Mouse (Mus musculus): ENCODE measurements around the gene Pxdc1. TPM values are rescaled to one million over a fixed set of nuclear protein-coding genes. Genes with fewer than 3 reads are reported as not detected.

Pxdc1 gene
- 15.6 and 25.2 TPM in 2 replicates for total RNA-seq (2014; rRNA removed)
- polyA plus RNA-seq (2015; fragmentation: Nextera tagmentation; extraction: Ambion mirVana): 11.3 and 14.5 TPM in 2 replicates

DNA sequence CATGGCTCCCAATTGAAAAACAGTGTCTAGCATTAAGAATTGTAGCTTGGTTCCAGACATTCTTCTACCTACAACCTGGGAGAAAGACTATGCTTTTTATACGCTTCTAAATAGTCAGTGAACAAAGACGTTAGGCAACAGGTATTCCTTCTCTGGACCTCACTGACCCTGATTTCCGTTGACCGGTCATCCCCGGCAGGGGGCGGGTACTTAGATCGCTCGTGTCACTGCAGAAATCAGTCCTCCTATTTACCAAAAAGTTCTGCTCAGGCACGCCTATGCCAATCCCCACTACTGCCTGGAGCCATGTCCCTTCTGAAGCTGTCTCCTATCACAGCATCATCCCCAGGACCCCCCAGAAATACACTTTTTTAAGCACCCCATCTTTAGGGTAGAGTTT lies at the start of gene Pxdc1:
Pxdc1 (minus strand) TSS at position 96 of the 400 bp plus-strand sequence.
- H3K36me3 ChIP-seq (ENCODE audit: insufficient read depth, low read length): no peaks in the 10 kb centered on the region
- H3K4me3 ChIP-seq (ENCODE audit: low read length): peak within 1 kb of the TSS; percentile 53
- peak within 1 kb of the TSS; percentile 64 for H3K9ac ChIP-seq (replicated peaks; ENCODE audit: low read length)
- H3K4me2 ChIP-seq (ENCODE audit: low read depth, low read length): peak within 1 kb of the TSS; percentile 88
- 6% methylated on average over 9 of the region's 9 CpGs for WGBS
- DNase-seq (ENCODE audit: low spot score) (peak; percentile 56), ATAC-seq (no peak)
- peaks cover 4% of the 10 kb centered on the region; the same call in 1 of the 2 replicates for H3K4me1 ChIP-seq (ENCODE audit: insufficient read depth, low read length)
- no peaks in the 10 kb centered on the region for H3K27me3 ChIP-seq (ENCODE audit: insufficient read depth, low read length)
- no peaks in the 10 kb centered on the region for H3K9me3 ChIP-seq (ENCODE audit: low read length)
- TF ChIP-seq CTCF (IDR thresholded peaks at IDR 0.05; ENCODE audit: low read depth): peak; percentile 23
- peak within 1 kb of the TSS; percentile 62; the same call in 1 of the 2 replicates for H3K27ac ChIP-seq

DNA sequence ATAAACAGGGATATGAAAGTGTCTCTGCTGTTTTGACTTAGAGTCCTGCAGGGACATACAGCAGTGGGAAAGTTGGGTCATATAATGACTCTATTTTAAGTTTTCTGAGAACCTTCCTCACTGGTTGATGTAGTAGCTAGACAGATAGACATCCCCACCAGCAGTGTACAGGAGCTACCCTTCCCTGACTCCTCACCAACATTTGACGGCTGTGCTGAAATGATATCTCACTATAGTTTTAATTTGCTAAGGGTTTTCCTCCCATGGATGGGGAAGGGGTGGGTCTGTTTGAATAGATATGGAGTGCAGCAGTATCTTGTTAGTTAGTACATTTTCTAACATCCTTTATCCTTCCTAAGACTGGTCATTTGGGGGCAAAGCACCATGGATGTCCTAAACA lies 47.3 kb upstream of the Pxdc1 start:
- 93% methylated on average over 1 of the region's 1 CpGs for WGBS
- Histone ChIP-seq H3K27ac (no peak overlapping the region), H3K4me3 (ENCODE audit: low read length) (no peak overlapping the region), H3K36me3 (ENCODE audit: insufficient read depth, low read length) (no peaks in the 10 kb centered on the region), H3K4me2 (ENCODE audit: low read depth, low read length) (no peak overlapping the region), H3K9me3 (ENCODE audit: low read length) (no peaks in the 10 kb centered on the region), H3K4me1 (ENCODE audit: insufficient read depth, low read length) (no peaks in the 10 kb centered on the region), H3K9ac (replicated peaks; ENCODE audit: low read length) (no peak overlapping the region), H3K27me3 (ENCODE audit: insufficient read depth, low read length) (no peaks in the 10 kb centered on the region)
- TF ChIP-seq CTCF (IDR thresholded peaks at IDR 0.05; ENCODE audit: low read depth): no peak
- DNase-seq (ENCODE audit: low spot score) (no peak), ATAC-seq (no peak)

DNA sequence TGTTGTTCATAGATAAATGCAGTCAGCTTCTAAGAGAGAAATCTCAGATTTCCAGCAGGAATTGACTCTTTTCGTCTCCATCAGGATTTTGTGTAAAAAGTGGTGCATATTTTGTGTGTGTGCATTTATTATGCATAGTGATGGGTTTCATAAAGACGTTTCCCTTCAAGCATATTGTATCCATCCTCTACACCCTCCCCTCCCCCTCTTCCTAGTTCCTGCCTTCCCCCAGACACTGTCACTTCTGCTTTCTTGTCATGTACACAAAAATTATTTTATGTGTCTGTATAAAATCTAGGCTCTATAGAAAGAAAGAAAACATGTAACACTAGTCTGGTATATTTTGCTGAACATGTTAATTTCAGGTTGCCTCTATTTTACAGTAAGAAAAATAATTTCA lies 46.8 kb upstream of the Pxdc1 start:
- H3K4me3 ChIP-seq (ENCODE audit: low read length): no peak overlapping the region
- H3K36me3 ChIP-seq (ENCODE audit: insufficient read depth, low read length): no peaks in the 10 kb centered on the region
- no peak for TF ChIP-seq CTCF (IDR thresholded peaks at IDR 0.05; ENCODE audit: low read depth)
- H3K9me3 ChIP-seq (ENCODE audit: low read length): no peaks in the 10 kb centered on the region
- H3K9ac ChIP-seq (replicated peaks; ENCODE audit: low read length): no peak overlapping the region
- H3K27ac ChIP-seq: no peak overlapping the region
- 62% methylated on average over 2 of the region's 2 CpGs for WGBS
- no peaks in the 10 kb centered on the region for H3K27me3 ChIP-seq (ENCODE audit: insufficient read depth, low read length)
- no peak for DNase-seq (ENCODE audit: low spot score)
- no peaks in the 10 kb centered on the region for H3K4me1 ChIP-seq (ENCODE audit: insufficient read depth, low read length)
- ATAC-seq: no peak
- no peak overlapping the region for H3K4me2 ChIP-seq (ENCODE audit: low read depth, low read length)

DNA sequence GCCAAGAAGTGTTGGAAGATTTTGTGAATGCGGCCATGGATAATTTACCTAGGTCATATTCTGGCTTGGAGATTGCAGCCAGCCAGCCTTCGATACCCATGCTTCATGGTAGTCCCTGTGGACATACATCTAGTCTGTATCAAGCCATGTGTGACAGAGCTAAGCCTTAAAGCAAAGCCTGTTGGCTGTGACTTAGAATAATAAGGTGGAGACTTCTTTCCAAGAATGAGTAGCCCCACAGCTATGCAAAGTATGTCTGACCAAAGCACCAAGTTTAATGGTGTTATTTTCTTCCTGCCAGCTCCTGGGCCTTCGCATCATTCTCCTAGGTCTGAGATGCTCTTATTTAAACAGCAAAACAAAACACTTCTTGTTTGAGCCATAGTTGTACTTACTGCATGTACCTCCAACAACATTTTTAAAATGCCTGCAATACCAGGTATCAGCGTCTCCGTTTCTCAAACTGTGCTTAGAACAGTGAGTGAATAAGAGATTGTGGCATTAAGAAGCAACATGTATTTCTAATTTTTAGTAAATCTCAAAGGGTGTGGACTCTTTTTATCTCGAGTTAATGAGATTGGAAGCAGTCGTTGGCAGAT lies 43.5 kb upstream of the Pxdc1 start:
- no peaks in the 10 kb centered on the region for H3K27me3 ChIP-seq (ENCODE audit: insufficient read depth, low read length)
- no peak for ATAC-seq
- no peaks in the 10 kb centered on the region for H3K9me3 ChIP-seq (ENCODE audit: low read length)
- 81% methylated on average over 7 of the region's 7 CpGs for WGBS
- H3K27ac ChIP-seq: no peak overlapping the region
- no peak for TF ChIP-seq CTCF (IDR thresholded peaks at IDR 0.05; ENCODE audit: low read depth)
- H3K9ac ChIP-seq (replicated peaks; ENCODE audit: low read length): no peak overlapping the region
- H3K4me2 ChIP-seq (ENCODE audit: low read depth, low read length): no peak overlapping the region
- no peak overlapping the region for H3K4me3 ChIP-seq (ENCODE audit: low read length)
- H3K4me1 ChIP-seq (ENCODE audit: insufficient read depth, low read length): no peaks in the 10 kb centered on the region
- H3K36me3 ChIP-seq (ENCODE audit: insufficient read depth, low read length): no peaks in the 10 kb centered on the region
- no peak for DNase-seq (ENCODE audit: low spot score)

DNA sequence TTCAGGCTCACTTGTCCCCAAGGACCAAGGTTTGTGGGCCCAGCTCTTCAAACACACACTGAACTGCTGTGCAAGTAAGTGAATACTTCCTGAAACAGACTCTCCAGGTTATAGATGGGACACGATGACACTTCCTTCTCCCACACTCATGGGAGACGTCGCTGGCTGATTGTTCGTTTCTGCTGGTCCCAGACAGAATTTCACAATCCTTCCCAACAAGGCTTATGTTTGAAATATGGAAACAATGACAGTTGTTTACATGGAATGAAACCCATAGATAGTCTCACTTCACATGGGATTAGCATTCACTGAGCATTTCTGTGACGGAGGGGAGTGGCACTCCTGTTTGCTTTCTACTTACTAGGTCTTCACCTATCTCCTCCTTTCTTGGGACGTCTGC lies 39.8 kb upstream of the Pxdc1 start:
- no peak for ATAC-seq
- no peaks in the 10 kb centered on the region for H3K4me1 ChIP-seq (ENCODE audit: insufficient read depth, low read length)
- DNase-seq (ENCODE audit: low spot score): no peak
- H3K27me3 ChIP-seq (ENCODE audit: insufficient read depth, low read length): no peaks in the 10 kb centered on the region
- H3K36me3 ChIP-seq (ENCODE audit: insufficient read depth, low read length): no peaks in the 10 kb centered on the region
- H3K27ac ChIP-seq: no peak overlapping the region
- H3K4me3 ChIP-seq (ENCODE audit: low read length): no peak overlapping the region
- 86% methylated on average over 6 of the region's 6 CpGs for WGBS
- H3K9ac ChIP-seq (replicated peaks; ENCODE audit: low read length): no peak overlapping the region
- no peaks in the 10 kb centered on the region for H3K9me3 ChIP-seq (ENCODE audit: low read length)
- no peak for TF ChIP-seq CTCF (IDR thresholded peaks at IDR 0.05; ENCODE audit: low read depth)
- no peak overlapping the region for H3K4me2 ChIP-seq (ENCODE audit: low read depth, low read length)

DNA sequence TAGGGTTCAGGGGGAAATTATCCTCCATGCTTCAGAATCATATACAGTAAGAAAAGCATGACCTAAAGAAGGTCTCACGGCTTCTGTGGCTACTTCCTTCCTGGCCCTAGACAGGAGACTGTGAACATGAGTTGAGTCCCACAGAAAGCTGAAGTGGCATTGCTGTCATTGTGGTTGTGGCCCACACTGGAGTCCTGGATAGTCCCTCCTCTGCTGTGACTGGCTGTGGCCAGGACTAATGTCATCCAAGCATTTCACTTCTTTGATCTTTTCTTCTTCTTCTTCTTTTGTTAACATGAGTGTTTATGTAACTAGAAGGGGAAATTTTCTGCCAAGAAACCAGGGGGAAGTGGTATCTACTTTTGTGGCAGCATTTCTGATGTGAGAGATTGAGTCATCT lies 37.8 kb upstream of the Pxdc1 start:
- DNase-seq (ENCODE audit: low spot score) (no peak), ATAC-seq (no peak)
- no peaks in the 10 kb centered on the region for H3K36me3 ChIP-seq (ENCODE audit: insufficient read depth, low read length)
- H3K9ac ChIP-seq (replicated peaks; ENCODE audit: low read length): no peak overlapping the region
- no peaks in the 10 kb centered on the region for H3K9me3 ChIP-seq (ENCODE audit: low read length)
- no peak overlapping the region for H3K4me2 ChIP-seq (ENCODE audit: low read depth, low read length)
- H3K4me1 ChIP-seq (ENCODE audit: insufficient read depth, low read length): no peaks in the 10 kb centered on the region
- no peaks in the 10 kb centered on the region for H3K27me3 ChIP-seq (ENCODE audit: insufficient read depth, low read length)
- H3K4me3 ChIP-seq (ENCODE audit: low read length): no peak overlapping the region
- no peak for TF ChIP-seq CTCF (IDR thresholded peaks at IDR 0.05; ENCODE audit: low read depth)
- WGBS: 83% methylated on average over 1 of the region's 1 CpGs
- H3K27ac ChIP-seq: no peak overlapping the region

DNA sequence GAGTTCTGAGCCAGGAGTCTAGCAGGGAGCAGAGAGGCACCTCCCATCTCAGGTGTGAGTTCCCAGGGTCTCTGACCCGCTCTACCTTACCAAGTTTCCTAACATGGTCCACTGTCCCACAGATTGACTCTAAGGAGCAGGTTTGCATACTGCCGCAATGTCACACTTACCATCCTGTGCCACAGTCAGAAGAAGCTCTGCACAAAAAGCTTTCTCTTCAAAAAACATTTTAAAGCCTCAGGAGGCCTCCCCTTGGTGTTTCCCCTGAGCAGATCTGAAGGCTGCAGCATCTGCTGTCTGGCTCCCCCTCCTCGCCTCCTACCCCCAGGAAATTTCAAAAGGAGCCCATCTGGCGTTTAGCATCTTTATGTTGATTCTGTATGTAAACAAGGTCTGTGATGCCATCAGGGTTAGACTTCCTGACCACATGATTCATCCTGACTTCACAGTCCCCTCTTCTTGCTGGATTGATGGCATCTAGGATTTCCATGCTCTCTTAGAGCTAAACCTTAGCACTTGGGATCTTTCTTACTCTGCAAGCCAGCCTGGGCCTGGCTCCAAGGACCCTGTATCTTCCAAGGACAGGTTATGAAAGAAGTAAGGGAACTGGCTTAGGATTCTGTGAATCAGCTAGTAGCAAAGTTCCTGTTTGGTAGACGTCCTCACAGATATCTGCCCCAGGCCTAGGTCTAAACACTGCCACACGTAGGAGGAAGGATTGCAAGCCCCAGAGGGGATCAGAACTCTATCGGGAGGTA lies 31.9 kb upstream of the Pxdc1 start:
- WGBS: 72% methylated on average over 7 of the region's 7 CpGs
- H3K4me3 ChIP-seq (ENCODE audit: low read length): no peak overlapping the region
- no peak overlapping the region for H3K9ac ChIP-seq (replicated peaks; ENCODE audit: low read length)
- H3K36me3 ChIP-seq (ENCODE audit: insufficient read depth, low read length): no peaks in the 10 kb centered on the region
- no peak for TF ChIP-seq CTCF (IDR thresholded peaks at IDR 0.05; ENCODE audit: low read depth)
- no peak for ATAC-seq
- DNase-seq (ENCODE audit: low spot score): no peak
- H3K4me1 ChIP-seq (ENCODE audit: insufficient read depth, low read length): no peaks in the 10 kb centered on the region
- no peaks in the 10 kb centered on the region for H3K27me3 ChIP-seq (ENCODE audit: insufficient read depth, low read length)
- H3K4me2 ChIP-seq (ENCODE audit: low read depth, low read length): no peak overlapping the region
- no peaks in the 10 kb centered on the region for H3K9me3 ChIP-seq (ENCODE audit: low read length)
- no peak overlapping the region for H3K27ac ChIP-seq

Data from hindbrain, postnatal 0 days (tissue).